Mouse (Mus musculus): ENCODE data around the gene Arhgap44. TPM values are rescaled to one million over a fixed set of nuclear protein-coding genes. Genes with fewer than 3 reads are reported as not detected.

Gene Arhgap44
- total RNA-seq (2023) = not detected

DNA sequence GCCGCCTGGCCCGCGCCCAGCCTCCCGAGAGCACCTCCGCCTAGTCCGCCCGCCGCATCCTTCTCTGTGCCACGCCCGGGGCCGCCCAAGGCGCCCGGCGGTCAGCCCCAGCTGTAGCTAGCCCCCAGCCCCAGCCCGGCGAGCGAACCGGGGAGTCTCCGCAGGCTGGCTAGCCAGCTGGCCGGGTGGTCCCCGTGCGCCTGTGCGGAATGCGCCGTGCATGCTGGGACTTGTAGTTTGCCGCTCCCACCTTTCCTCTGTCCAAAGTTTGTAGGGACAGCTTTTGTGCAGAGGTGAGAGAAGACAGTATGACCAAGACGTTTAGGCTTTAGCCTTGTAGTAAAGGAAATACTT, at the start of gene Arhgap44:
TSS of gene Arhgap44 (minus strand) at position 195 of the 354 bp plus-strand sequence.

DNA sequence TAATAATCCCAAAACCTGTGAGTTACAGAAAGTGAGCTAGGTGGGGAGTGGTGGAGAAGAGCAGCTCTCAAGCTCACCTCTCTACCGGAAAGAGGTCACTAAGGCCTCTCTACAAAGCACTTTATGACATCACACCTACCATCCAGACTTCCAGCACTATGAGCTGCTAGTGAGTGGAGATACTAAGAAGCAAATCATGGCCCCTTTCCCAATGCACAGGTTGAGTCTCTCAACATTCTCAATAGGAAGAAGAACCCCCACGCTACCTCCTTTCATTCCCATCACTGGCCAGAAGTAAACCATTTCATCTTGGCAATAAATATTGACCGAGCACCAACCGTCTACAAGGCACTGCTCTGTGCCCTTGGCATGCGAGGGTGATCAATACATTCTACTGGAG, 3.0 kb downstream of the Arhgap44 start, which contains the start of gene 1700086D15Rik:
TSS of gene 1700086D15Rik (minus strand) at position 101 of the 400 bp plus-strand sequence.

GRCm38 (mm10) chr11:64978720-64979488, 183.9 kb downstream of the Arhgap44 start, which contains the start of gene Elac2:
Elac2 (plus strand) TSS chr11:64979038.

Other genes starting within 250 kb of the Arhgap44 start
- gene Elac2, start 183.9 kb downstream of the Arhgap44 start, total RNA-seq (2023) = 1 to 10 TPM; 7.1 to 8.1 TPM
- not detected for gene 1700086D15Rik, start 3.1 kb downstream of the Arhgap44 start, total RNA-seq (2023)
- not detected for gene Myocd, start 107.0 kb upstream of the Arhgap44 start, total RNA-seq (2023)